Mouse (Mus musculus) stomach, embryonic 14.5 days (tissue): Measurements from ENCODE around the gene Gm2115. TPM values are rescaled to one million over a fixed set of nuclear protein-coding genes. Genes with fewer than 3 reads are reported as not detected.

ENCODE experiments used
- ATAC-seq: fragments of 200-750 bp; cut with Nextera tagmentation; 2 replicates; pipeline ENCODE4 v1.8.0; 2017; ENCODE audit warnings: low read depth, moderate TSS enrichment; ENCODE audit not compliant: insufficient number of reproducible peaks, insufficient read depth, low FRiP score
- H3K27ac ChIP-seq: fragments of 300-500 bp; sonication (generic); 2 replicates; pipeline ENCODE4 v1.5.1; 2014; ENCODE audit warnings: mild to moderate bottlenecking, low read length, moderate library complexity, mixed read lengths
- H3K27me3 ChIP-seq: fragments of 300-500 bp; sonication (generic); 2 replicates; pipeline ENCODE4 v1.6.1; 2014; ENCODE audit warnings: low read length, control low read depth, mixed read lengths; ENCODE audit not compliant: control insufficient read depth, insufficient read depth
- H3K36me3 ChIP-seq: fragments of 300-500 bp; sonication (generic); 2 replicates; pipeline ENCODE4 v1.6.1; 2014; ENCODE audit warnings: mild to moderate bottlenecking, control low read depth, low read length, moderate library complexity, mixed read lengths; ENCODE audit not compliant: control insufficient read depth, insufficient read depth
- H3K4me1 ChIP-seq: fragments of 300-500 bp; sonication (generic); 2 replicates; pipeline ENCODE4 v1.6.1; 2014; ENCODE audit warnings: low read length, control low read depth, mixed read lengths; ENCODE audit not compliant: control insufficient read depth, insufficient read depth
- H3K4me2 ChIP-seq: fragments of 300-500 bp; sonication (generic); replicated peaks from 2 replicates; pipeline ENCODE4 v1.6.1; 2014; ENCODE audit warnings: low read depth, low read length, control low read depth
- H3K4me3 ChIP-seq: fragments of 300-500 bp; sonication (generic); 2 replicates; pipeline ENCODE4 v1.5.1; 2014; ENCODE audit warnings: low read depth, low read length, control low read depth
- H3K9ac ChIP-seq: fragments of 300-500 bp; sonication (generic); replicated peaks from 2 replicates; pipeline ENCODE4 v1.6.1; 2014; ENCODE audit warnings: low read depth, mild to moderate bottlenecking, control low read depth, low read length, moderate library complexity, mixed read lengths
- H3K9me3 ChIP-seq: fragments of 300-500 bp; sonication (generic); 2 replicates; pipeline ENCODE4 v1.6.1; 2016; ENCODE audit warnings: low read depth, low read length, control low read depth; ENCODE audit not compliant: control insufficient read depth
- WGBS: fragments of 180-500 bp; shearing (Covaris S2); extraction: QIAGEN DNeasy Blood & Tissue Kit; methylation state at CpG from one replicate; pipeline ENCODE4 v1.1.7; 2014; 5-methylcytosine and 5-hydroxymethylcytosine counted together
- polyA plus RNA-seq: library from polyadenylated mRNA; unstranded; fragments of >200 nt; fragmentation: Nextera tagmentation; extraction: Ambion mirVana; gene quantifications from 2 replicates; pipeline ENCODE4 v1.2.1, GENCODE M21; 2014

Gene Gm2115
- polyA plus RNA-seq, 1 experiment from 2014 or later: 8.8 TPM

- ATAC-seq: no peak
- H3K27me3 ChIP-seq: no peaks in the 10 kb centered on the region
- no peaks in the 10 kb centered on the region for H3K9me3 ChIP-seq
- WGBS: 46% methylated on average over 6 of the region's 6 CpGs
- H3K9ac ChIP-seq: no peak overlapping the region
- H3K36me3 ChIP-seq: no peaks in the 10 kb centered on the region
- H3K4me2 ChIP-seq: no peak overlapping the region
- H3K4me3 ChIP-seq: no peak overlapping the region
- H3K4me1 ChIP-seq: no peaks in the 10 kb centered on the region
- no peak overlapping the region for H3K27ac ChIP-seq
These were observed 37.4 kb downstream of the Gm2115 start for GRCm38 (mm10) chr7:84566200-84566599.

- H3K4me2 ChIP-seq: no peak overlapping the region
- H3K27me3 ChIP-seq: no peaks in the 10 kb centered on the region
- no peak overlapping the region for H3K9ac ChIP-seq
- H3K27ac ChIP-seq: no peak overlapping the region
- 87% methylated on average over 2 of the region's 2 CpGs for WGBS
- no peaks in the 10 kb centered on the region for H3K36me3 ChIP-seq
- H3K9me3 ChIP-seq: no peaks in the 10 kb centered on the region
- no peak overlapping the region for H3K4me3 ChIP-seq
- ATAC-seq: no peak
- no peaks in the 10 kb centered on the region for H3K4me1 ChIP-seq
These were observed 48.3 kb downstream of the Gm2115 start for GRCm38 (mm10) chr7:84577034-84577433.

GRCm38 (mm10) chr7:84578841-84579240, 50.1 kb downstream of the Gm2115 start:
- H3K4me3 ChIP-seq: no peak overlapping the region
- WGBS: 88% methylated on average over 1 of the region's 1 CpGs
- H3K27me3 ChIP-seq: no peaks in the 10 kb centered on the region
- no peak for ATAC-seq
- H3K36me3 ChIP-seq: no peaks in the 10 kb centered on the region
- H3K9me3 ChIP-seq: no peaks in the 10 kb centered on the region
- no peaks in the 10 kb centered on the region for H3K4me1 ChIP-seq
- H3K4me2 ChIP-seq: no peak overlapping the region
- H3K9ac ChIP-seq: no peak overlapping the region
- no peak overlapping the region for H3K27ac ChIP-seq

DNA sequence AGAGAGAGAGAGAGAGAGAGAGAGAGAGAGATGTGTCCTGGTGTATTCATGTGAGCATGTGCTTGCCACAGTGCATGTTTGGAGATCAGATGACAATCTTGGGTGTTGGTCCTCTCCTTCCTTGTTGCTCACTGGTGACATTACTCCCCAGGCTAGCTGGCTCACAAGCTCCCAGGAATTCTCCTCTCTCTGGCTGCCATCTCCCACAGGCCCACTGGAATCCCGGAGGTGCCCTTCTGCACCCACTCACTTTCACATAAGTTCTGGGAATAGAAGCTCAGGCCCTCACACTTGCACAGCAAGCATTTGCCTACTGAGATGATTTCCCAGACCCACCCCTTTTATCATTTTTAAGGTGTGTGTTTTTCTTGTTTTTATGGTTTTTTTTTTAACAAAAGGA, 51.0 kb downstream of the Gm2115 start:
- 71% methylated on average over 1 of the region's 1 CpGs for WGBS
- Histone ChIP-seq H3K9ac (no peak overlapping the region), H3K4me1 (no peaks in the 10 kb centered on the region), H3K4me2 (no peak overlapping the region), H3K36me3 (no peaks in the 10 kb centered on the region), H3K4me3 (no peak overlapping the region), H3K27me3 (no peaks in the 10 kb centered on the region), H3K27ac (no peak overlapping the region), H3K9me3 (no peaks in the 10 kb centered on the region)
- no peak for ATAC-seq

DNA sequence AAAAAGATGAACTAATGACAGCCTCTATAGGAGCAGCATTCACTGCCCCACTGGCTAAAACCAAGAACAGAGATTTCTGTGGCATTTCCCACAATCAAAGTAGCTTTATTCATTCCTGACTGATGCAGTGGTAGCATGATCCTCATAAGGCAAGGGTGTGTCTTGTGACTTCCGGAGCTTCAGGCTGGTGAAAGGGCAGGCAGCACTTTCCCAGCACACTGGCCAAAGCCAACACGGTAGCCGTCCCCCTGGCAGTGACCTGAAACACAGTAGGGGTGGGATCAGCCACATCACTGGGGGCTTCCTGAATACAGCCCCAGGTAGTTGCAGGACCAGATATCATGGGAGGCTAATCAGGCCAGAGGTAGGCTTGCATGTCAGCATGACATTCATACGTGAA, 56.3 kb downstream of the Gm2115 start:
- Histone ChIP-seq H3K4me2 (no peak overlapping the region), H3K36me3 (no peaks in the 10 kb centered on the region), H3K4me3 (no peak overlapping the region), H3K4me1 (no peaks in the 10 kb centered on the region), H3K9me3 (no peaks in the 10 kb centered on the region), H3K9ac (no peak overlapping the region), H3K27ac (no peak overlapping the region), H3K27me3 (no peaks in the 10 kb centered on the region)
- no peak for ATAC-seq
- WGBS: 85% methylated on average over 4 of the region's 4 CpGs

GRCm38 (mm10) chr7:84586360-84587100, 57.8 kb downstream of the Gm2115 start:
- no peak overlapping the region for H3K9ac ChIP-seq
- no peaks in the 10 kb centered on the region for H3K4me1 ChIP-seq
- no peaks in the 10 kb centered on the region for H3K27me3 ChIP-seq
- H3K4me2 ChIP-seq: no peak overlapping the region
- H3K36me3 ChIP-seq: no peaks in the 10 kb centered on the region
- H3K4me3 ChIP-seq: no peak overlapping the region
- 68% methylated on average over 3 of the region's 3 CpGs for WGBS
- no peaks in the 10 kb centered on the region for H3K9me3 ChIP-seq
- no peak overlapping the region for H3K27ac ChIP-seq
- ATAC-seq: no peak

- Histone ChIP-seq H3K27ac (no peak overlapping the region), H3K36me3 (no peaks in the 10 kb centered on the region)
- ATAC-seq: peak; percentile 79; the same call in 1 of the 2 replicates
These were observed 58.5 kb downstream of the Gm2115 start for GRCm38 (mm10) chr7:84587101-84587783.

DNA sequence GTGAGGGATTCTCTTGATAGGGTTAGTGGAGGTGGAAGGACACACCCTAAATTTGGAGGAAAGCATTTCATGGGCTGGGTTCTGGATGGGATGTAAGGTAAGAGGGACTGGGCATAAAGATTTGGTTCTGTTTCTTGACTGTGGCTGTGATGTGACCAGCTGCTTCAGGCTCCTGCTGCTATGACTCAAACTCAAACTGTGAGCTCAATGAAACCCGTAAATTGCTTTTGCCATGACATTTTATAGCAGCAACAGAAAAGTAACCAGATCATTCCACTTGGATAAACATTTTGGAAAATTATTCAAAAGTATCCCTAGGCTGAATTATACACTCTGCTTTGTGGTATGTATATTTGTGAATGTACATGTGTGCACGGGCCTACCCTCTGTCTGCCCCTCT, 61.9 kb downstream of the Gm2115 start:
- Histone ChIP-seq H3K36me3 (no peaks in the 10 kb centered on the region), H3K4me2 (no peak overlapping the region), H3K4me1 (no peaks in the 10 kb centered on the region), H3K27ac (no peak overlapping the region), H3K9me3 (no peaks in the 10 kb centered on the region), H3K4me3 (no peak overlapping the region), H3K9ac (no peak overlapping the region), H3K27me3 (no peaks in the 10 kb centered on the region)
- ATAC-seq: no peak
- WGBS: 76% methylated on average over 2 of the region's 2 CpGs

More at GRCm38 (mm10) chr7:84587101-84587783, 58.5 kb downstream of the Gm2115 start:
- H3K4me1 ChIP-seq: no peaks in the 10 kb centered on the region
- H3K4me3 ChIP-seq: no peak overlapping the region
- H3K9ac ChIP-seq: no peak overlapping the region
- WGBS: 90% methylated on average over 5 of the region's 5 CpGs
- no peaks in the 10 kb centered on the region for H3K9me3 ChIP-seq
- no peak overlapping the region for H3K4me2 ChIP-seq
- H3K27me3 ChIP-seq: no peaks in the 10 kb centered on the region
